Mouse (Mus musculus) macrophage (primary cell): Measurements from ENCODE around the gene Daxx. TPM values are rescaled to one million over a fixed set of nuclear protein-coding genes. Genes with fewer than 3 reads are reported as not detected.
A peak's percentile ranks its signal among the peaks of the same experiment; 100 is the strongest.

Source experiments
- H3K27ac ChIP-seq: fragments of 350-480 bp; formaldehyde crosslinking; 2 replicates; pipeline ENCODE4 v1.9.0; 2021
- H3K36me3 ChIP-seq: fragments of 350-480 bp; formaldehyde crosslinking; 2 replicates; pipeline ENCODE4 v1.9.0; 2021; ENCODE audit errors: inconsistent target
- H3K4me3 ChIP-seq: fragments of 350-480 bp; formaldehyde crosslinking; 2 replicates; pipeline ENCODE4 v1.9.0; 2021; ENCODE audit errors: inconsistent target
- H3K79me2 ChIP-seq: fragments of 350-480 bp; formaldehyde crosslinking; 2 replicates; pipeline ENCODE4 v1.9.0; 2021; ENCODE audit errors: inconsistent target
- WGBS: methylation state at CpG from one replicate; pipeline ENCODE4 v1.1.7; 2026; ENCODE audit warnings: inconsistent platforms; ENCODE audit not compliant: missing documents; 5-methylcytosine and 5-hydroxymethylcytosine counted together
- polyA plus RNA-seq: library from polyadenylated mRNA; stranded (reverse); fragments of 250-400 nt; gene quantifications from 3 replicates; pipeline ENCODE4 v1.2.4, GENCODE M21; 2018; ENCODE audit warnings: inconsistent platforms

The Daxx gene
- polyA plus RNA-seq, 1 experiment from 2014 or later = 32.1 TPM

GRCm38 (mm10) chr17:33911052-33911812 lies 2.0 kb downstream of the Daxx start:
- 94% methylated on average over 29 of the region's 31 CpGs for WGBS
- Histone ChIP-seq H3K79me2 (peaks cover 71% of the 10 kb centered on the region), H3K27ac (no peak overlapping the region), H3K4me3 (peak overlapping the region; percentile 95; the same call in 1 of the 2 replicates), H3K36me3 (peaks cover 41% of the 10 kb centered on the region; the same call in 1 of the 2 replicates)

DNA sequence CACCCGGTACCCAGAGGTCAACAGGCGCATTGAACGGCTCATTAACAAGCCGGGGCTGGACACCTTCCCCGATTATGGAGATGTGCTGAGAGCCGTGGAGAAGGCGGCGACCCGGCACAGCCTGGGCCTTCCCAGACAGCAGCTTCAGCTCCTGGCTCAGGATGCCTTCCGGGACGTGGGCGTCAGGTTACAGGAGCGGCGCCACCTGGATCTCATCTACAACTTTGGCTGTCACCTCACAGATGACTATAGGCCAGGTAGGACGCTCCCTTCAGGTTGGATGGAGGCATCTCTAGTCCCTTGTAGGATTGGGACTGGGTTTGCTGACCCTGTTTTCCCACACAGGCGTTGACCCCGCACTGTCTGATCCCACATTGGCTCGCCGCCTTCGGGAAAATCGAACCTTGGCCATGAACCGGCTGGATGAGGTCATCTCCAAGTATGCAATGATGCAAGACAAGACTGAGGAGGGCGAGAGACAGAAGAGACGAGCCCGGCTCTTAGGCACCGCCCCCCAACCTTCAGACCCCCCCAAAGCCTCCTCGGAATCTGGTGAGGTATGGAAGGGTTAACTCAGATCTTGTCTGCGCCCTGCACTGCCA lies 2.7 kb downstream of the Daxx start:
- H3K79me2 ChIP-seq = peaks cover 77% of the 10 kb centered on the region
- H3K36me3 ChIP-seq = peaks cover 43% of the 10 kb centered on the region; the same call in 1 of the 2 replicates
- no peak overlapping the region for H3K27ac ChIP-seq
- 95% methylated on average over 27 of the region's 28 CpGs for WGBS
- H3K4me3 ChIP-seq = no peak overlapping the region

GRCm38 (mm10) chr17:33913264-33913663 lies 4.0 kb downstream of the Daxx start:
- peaks cover 55% of the 10 kb centered on the region; the same call in 1 of the 2 replicates for H3K36me3 ChIP-seq
- H3K79me2 ChIP-seq = peaks cover 79% of the 10 kb centered on the region
- no peak overlapping the region for H3K27ac ChIP-seq
- WGBS = 93% methylated on average over 10 of the region's 10 CpGs
- H3K4me3 ChIP-seq = no peak overlapping the region

- Histone ChIP-seq H3K36me3 (peaks cover 56% of the 10 kb centered on the region; the same call in 1 of the 2 replicates), H3K27ac (no peak overlapping the region), H3K4me3 (no peak overlapping the region), H3K79me2 (peaks cover 80% of the 10 kb centered on the region)
- WGBS = 97% methylated on average over 8 of the region's 8 CpGs
These were observed 4.7 kb downstream of the Daxx start for GRCm38 (mm10) chr17:33913905-33914304.

DNA sequence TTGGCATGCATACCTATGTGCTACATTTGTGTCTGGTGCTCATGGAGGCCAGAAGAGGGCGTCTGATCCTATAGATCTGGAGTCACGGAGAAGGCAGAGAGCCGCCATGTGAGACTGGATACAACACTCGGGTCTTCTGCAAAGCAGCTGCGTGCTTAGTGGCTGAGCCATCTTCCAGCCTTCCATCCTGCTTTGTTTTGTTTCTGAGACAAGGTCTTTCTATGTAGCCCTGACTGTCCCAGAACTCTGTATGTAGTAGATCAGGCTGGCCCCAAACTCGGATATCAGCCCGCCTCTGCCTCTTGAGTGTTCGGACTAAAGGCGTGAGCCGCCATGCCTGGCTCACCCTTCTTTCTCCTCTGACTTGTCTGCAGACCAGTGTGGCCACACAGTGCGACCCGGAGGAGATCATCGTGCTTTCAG lies 5.8 kb downstream of the Daxx start:
- Histone ChIP-seq H3K4me3 (no peak overlapping the region), H3K36me3 (peaks cover 56% of the 10 kb centered on the region; the same call in 1 of the 2 replicates), H3K27ac (no peak overlapping the region), H3K79me2 (peaks cover 88% of the 10 kb centered on the region)
- 77% methylated on average over 13 of the region's 13 CpGs for WGBS

DNA sequence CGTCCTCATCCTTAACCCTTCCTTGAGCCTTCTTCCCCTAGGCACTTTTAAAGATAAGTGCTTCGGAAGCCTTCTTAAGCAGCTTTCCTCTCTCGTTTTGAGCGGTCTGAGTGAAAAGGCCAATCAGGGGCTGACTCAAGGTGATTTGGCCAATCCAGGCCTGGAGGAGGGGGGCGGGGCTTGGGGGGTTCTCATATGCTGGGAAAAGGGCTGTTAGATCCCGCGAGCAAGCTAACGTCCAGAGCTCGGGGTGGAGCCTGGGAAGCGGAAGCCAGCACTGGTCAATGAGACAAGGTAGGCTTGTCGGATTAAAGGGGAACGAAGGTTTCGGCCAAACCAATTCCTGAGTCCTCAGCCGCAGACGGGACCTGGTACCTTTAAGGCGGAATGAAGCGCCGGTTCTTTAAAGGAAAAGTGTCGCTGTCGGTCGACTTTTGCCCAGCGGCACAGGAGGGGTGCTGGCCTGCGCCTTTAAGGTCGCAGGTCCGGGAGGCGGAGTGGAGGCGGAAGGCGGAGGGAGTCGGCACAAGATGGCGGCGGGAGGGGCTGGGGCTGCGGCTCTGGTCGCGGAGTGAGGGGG lies 6.5 kb downstream of the Daxx start, which contains the start of the genes Tapbp and Zbtb22:
Tapbp (plus strand) TSS at position 229 of the 580 bp plus-strand sequence.
Zbtb22 (plus strand) TSS at position 234 of the 580 bp plus-strand sequence.
- Histone ChIP-seq H3K4me3 (peak within 1 kb of the TSS; percentile 74), H3K27ac (peak within 1 kb of the TSS; percentile 38), H3K36me3 (peaks cover 56% of the 10 kb centered on the region; the same call in 1 of the 2 replicates), H3K79me2 (peaks cover 88% of the 10 kb centered on the region)
- 0% methylated on average over 27 of the region's 34 CpGs for WGBS

GRCm38 (mm10) chr17:33916294-33916693 lies 7.1 kb downstream of the Daxx start:
- Histone ChIP-seq H3K36me3 (peaks cover 52% of the 10 kb centered on the region; the same call in 1 of the 2 replicates), H3K79me2 (peaks cover 88% of the 10 kb centered on the region), H3K27ac (peak overlapping the region; percentile 38), H3K4me3 (peak overlapping the region; percentile 74)
- 0% methylated on average over 10 of the region's 20 CpGs for WGBS

DNA sequence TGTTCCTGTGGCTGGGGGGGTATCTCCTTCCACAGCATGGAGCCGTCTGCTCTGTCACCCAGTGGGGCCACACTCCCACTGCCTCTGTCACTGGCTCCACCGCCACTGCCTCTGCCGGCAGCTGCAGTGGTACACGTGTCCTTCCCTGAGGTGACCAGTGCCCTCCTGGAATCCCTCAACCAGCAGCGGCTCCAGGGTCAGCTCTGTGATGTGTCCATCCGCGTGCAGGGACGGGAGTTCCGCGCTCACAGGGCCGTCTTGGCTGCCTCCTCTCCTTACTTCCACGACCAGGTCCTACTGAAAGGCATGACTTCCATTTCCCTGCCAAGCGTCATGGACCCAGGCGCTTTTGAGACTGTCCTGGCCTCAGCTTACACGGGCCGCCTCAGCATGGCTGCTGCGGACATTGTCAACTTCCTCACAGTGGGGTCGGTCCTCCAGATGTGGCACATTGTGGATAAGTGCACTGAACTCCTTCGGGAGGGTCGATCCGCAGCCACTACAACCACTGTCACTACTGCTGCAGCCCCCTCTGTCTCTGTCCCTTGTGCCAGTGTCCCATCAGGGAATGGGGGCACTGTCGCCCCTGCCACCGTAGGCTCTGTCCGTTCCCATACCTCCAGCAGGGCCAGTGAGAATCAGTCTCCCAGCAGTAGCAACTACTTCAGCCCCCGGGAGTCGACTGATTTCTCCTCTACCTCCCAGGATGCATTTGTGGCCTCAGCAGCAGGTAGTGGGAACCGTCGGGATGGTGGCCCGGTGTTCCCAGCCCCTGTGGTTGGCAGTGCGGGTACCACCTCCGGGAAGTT lies 7.8 kb downstream of the Daxx start:
- H3K4me3 ChIP-seq = peak overlapping the region; percentile 74
- H3K79me2 ChIP-seq = peaks cover 88% of the 10 kb centered on the region
- peak overlapping the region; percentile 38; the same call in 1 of the 2 replicates for H3K27ac ChIP-seq
- H3K36me3 ChIP-seq = peaks cover 46% of the 10 kb centered on the region; the same call in 1 of the 2 replicates
- WGBS = 89% methylated on average over 26 of the region's 31 CpGs

DNA sequence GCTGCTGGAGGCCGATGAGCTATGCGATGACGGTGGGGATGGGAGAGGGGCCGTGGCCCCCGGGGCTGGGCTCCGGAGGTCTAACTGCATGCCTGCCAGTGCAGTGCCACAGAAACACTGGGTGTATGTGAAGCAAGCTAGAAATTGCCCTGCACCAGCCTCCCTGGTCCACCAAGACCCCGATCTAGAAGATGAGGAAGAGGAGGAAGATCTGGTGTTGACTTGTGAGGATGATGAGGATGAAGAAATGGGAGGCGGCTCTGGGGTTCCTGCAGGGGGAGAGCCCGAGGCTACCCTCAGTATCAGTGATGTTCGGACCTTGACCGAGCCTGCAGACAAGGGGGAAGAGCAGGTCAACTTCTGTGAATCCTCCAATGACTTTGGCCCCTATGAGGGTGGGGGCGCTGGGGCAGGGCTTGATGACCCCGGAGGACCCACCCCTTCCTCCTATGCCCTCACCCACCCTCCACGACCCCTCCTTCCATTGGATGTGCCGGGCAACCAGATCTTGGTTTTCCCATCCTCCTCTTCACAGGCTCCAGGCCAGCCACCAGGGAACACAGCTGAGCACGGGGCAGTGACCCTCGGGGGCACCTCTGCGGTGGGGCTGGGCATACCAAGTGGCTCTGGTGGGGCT lies 8.6 kb downstream of the Daxx start:
- Histone ChIP-seq H3K79me2 (peaks cover 88% of the 10 kb centered on the region), H3K4me3 (no peak overlapping the region), H3K36me3 (peaks cover 48% of the 10 kb centered on the region; the same call in 1 of the 2 replicates), H3K27ac (no peak overlapping the region)
- WGBS = 92% methylated on average over 18 of the region's 18 CpGs

DNA sequence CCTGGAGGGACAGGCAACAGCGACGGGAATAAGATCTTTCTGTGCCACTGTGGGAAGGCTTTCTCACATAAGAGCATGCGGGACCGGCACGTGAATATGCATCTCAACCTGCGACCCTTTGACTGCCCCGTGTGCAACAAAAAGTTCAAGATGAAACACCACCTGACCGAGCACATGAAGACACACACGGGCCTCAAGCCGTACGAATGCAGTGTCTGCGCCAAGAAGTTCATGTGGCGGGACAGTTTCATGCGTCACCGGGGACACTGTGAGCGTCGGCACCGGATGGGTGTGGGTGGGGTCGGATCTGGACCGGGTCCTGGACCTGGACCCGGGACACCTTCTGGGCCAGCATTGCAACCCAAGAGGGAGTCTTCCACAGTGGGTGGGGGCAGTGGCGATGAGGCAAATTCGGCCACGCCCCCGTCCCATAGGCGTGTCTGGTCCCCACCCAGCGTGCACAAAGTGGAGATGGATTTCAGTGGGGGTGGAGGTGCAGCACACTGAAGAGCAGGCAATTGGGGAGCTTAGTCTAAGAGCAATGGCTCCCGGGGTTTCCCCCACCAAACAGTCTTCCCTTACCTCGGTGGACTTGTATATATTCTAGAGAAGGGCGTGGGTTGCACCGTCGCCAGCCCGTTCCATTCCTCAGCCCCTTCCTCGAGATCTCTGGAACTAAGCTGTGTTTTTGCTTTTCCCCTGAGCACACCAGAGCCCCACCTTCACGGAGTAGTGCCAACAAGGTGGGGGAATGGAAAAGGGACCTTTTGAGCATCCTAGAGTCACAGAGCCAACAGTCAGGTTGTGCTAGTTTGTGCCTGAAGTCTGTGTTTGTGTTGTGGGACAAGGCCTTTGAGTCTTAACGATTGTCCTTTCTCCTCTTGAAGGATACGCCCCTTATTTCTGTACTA lies 9.3 kb downstream of the Daxx start:
- H3K36me3 ChIP-seq = peaks cover 50% of the 10 kb centered on the region; the same call in 1 of the 2 replicates
- 87% methylated on average over 37 of the region's 37 CpGs for WGBS

DNA sequence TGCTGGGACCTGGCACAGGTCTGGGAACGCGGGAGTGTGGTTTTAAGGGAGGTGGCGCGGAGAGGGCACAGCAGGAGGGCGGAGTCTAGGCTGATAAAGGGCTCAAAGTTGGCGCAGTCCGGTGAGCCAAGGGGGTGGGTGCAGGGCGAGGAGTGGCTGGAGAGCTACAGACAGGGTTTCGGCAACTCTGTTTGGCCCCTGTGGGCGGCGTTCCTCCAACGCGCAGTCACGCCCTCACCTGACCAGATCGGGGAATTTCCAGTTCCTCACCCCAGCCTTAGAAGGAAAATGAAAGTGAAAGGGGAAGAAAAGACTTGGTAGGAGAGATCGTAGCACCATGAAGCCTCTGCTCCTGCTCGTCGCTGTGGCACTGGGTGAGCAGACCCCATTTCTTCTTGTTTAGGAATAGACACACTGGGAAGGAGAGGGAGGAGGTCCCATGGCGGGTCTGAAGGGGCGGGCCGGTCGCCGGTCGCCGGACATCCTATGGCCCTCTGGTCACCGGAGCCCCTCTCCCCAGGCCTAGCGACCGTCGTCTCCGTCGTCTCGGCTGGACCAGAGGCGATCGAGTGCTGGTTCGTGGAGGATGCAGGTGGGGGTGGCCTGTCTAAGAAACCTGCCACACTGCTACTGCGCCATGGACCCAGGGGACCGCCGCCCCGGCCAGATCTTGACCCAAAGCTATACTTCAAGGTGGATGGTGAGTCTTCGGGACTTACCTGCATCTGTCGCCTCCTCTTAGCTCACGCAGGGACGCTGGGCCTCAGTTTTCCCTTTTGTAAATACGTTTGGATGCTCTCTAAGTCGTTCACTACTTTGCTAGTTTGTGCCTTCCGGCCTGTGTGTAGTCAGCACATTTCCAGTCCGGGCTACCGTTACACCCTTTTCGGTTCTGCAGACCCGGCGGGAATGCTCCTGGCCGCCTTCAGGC lies 10.4 kb downstream of the Daxx start:
- under 1% methylated on average over 47 of the region's 52 CpGs for WGBS
- H3K4me3 ChIP-seq = peak overlapping the region; percentile 99
- H3K36me3 ChIP-seq = peaks cover 47% of the 10 kb centered on the region; the same call in 1 of the 2 replicates
- peaks cover 88% of the 10 kb centered on the region for H3K79me2 ChIP-seq
- H3K27ac ChIP-seq = peak overlapping the region; percentile 88

More for the DNA sequence above, 9.3 kb downstream of the Daxx start:
- H3K79me2 ChIP-seq = peaks cover 88% of the 10 kb centered on the region
- peak overlapping the region; percentile 99 for H3K4me3 ChIP-seq
- H3K27ac ChIP-seq = peak overlapping the region; percentile 88
